11 mouse cellular contexts compared by ENCODE assay signal in genomic region chr6:146500206-146500605, GRCm38 (mm10). TPM values are rescaled to one million over a fixed set of nuclear protein-coding genes. Genes with fewer than 3 reads are reported as not detected.
DNase-seq lines count a peak whose midpoint lies in the region; ATAC-seq lines count a peak whose summit lies in the region.
"Had no signal": no experiment of that assay in that cellular context is flagged by ENCODE, and none has a peak within 500 bp of the region (broad histone marks: within the 10 kb centered on the region; RNA-seq: fewer than 3 reads in every experiment).

No protein-coding gene starts in this region.

- no peaks in the 10 kb centered on the region for H3K36me3 ChIP-seq in kidney, embryonic 14.5 days (ENCODE audit: control insufficient read depth, insufficient read depth, low read length)
- H3K36me3 ChIP-seq in neural tube, embryonic 13.5 days = no peaks in the 10 kb centered on the region
- no peaks in the 10 kb centered on the region for H3K36me3 ChIP-seq in neural tube, embryonic 15.5 days
- H3K36me3 ChIP-seq: midbrain, embryonic 15.5 days had no signal

- no peaks in the 10 kb centered on the region for H3K9me3 ChIP-seq in kidney, embryonic 14.5 days (ENCODE audit: control insufficient read depth, low read length)
- H3K9me3 ChIP-seq in neural tube, embryonic 13.5 days = no peaks in the 10 kb centered on the region
- H3K9me3 ChIP-seq in neural tube, embryonic 15.5 days (replicated peaks) = no peaks in the 10 kb centered on the region
- H3K9me3 ChIP-seq: midbrain, embryonic 15.5 days had no signal

- intact Hi-C loops in left cerebral cortex, postnatal 10 days (cut with DNase I) = loop anchor here (5.0 kb wide), 1 partner anchor 88 kb away; no protein-coding TSS in a partner anchor

- no peak overlapping the region for H3K9ac ChIP-seq in kidney, embryonic 14.5 days (ENCODE audit: low read depth, low read length)
- no peak overlapping the region for H3K9ac ChIP-seq in neural tube, embryonic 13.5 days
- H3K9ac ChIP-seq in neural tube, embryonic 15.5 days (replicated peaks) = no peak overlapping the region
- H3K9ac ChIP-seq: midbrain, embryonic 15.5 days had no signal

- no peak overlapping the region for H3K27ac ChIP-seq in kidney, embryonic 14.5 days (ENCODE audit: low read depth, low read length)
- no peak overlapping the region for H3K27ac ChIP-seq in neural tube, embryonic 13.5 days (replicated peaks)
- H3K27ac ChIP-seq in neural tube, embryonic 15.5 days (replicated peaks) = no peak overlapping the region
- H3K27ac ChIP-seq: midbrain, embryonic 15.5 days had no signal

- peak; percentile 55 for DNase-seq in kidney, adult 11 months
- DNase-seq in neural tube, embryonic 10.5 days (ENCODE audit: extremely low spot score, low spot score) = no peak
- peak; percentile 58 for DNase-seq in kidney, adult 9 months
- no peak for DNase-seq in left cerebral cortex, postnatal 10 days (ENCODE audit: extremely low spot score in 1 of 2, low spot score in 2 of 2)
- DNase-seq: gastrocnemius, postnatal 10 days; right cerebral cortex, postnatal 4 days had no signal

- 79% methylated on average over 6 of the region's 6 CpGs for WGBS in kidney, embryonic 14.5 days
- WGBS in neural tube, embryonic 13.5 days = 75% methylated on average over 6 of the region's 6 CpGs
- WGBS in neural tube, embryonic 15.5 days = 70% methylated on average over 6 of the region's 6 CpGs

- no peak overlapping the region for H3K4me3 ChIP-seq in kidney, embryonic 14.5 days (ENCODE audit: low read length)
- H3K4me3 ChIP-seq in neural tube, embryonic 13.5 days = no peak overlapping the region
- H3K4me3 ChIP-seq in neural tube, embryonic 15.5 days (replicated peaks) = no peak overlapping the region
- H3K4me3 ChIP-seq: midbrain, embryonic 15.5 days had no signal

- H3K27me3 ChIP-seq in kidney, embryonic 14.5 days (ENCODE audit: control insufficient read depth, insufficient read depth, low read length) = no peaks in the 10 kb centered on the region
- peaks cover 33% of the 10 kb centered on the region for H3K27me3 ChIP-seq in neural tube, embryonic 13.5 days
- peaks cover 27% of the 10 kb centered on the region for H3K27me3 ChIP-seq in neural tube, embryonic 15.5 days (replicated peaks)

- 0 out of 2 replicates have a peak, but pooled peaks cover 5% of the 10 kb centered on the region for H3K4me1 ChIP-seq in kidney, embryonic 14.5 days (ENCODE audit: control insufficient read depth, insufficient read depth, low read length)
- peaks cover 23% of the 10 kb centered on the region for H3K4me1 ChIP-seq in neural tube, embryonic 13.5 days (replicated peaks)
- peaks cover 19% of the 10 kb centered on the region for H3K4me1 ChIP-seq in neural tube, embryonic 15.5 days

- no peak overlapping the region for H3K4me2 ChIP-seq in kidney, embryonic 14.5 days (replicated peaks; ENCODE audit: low read depth, low read length)
- H3K4me2 ChIP-seq in neural tube, embryonic 13.5 days = peak overlapping the region; percentile 99; the same call in 1 of the 2 replicates
- H3K4me2 ChIP-seq in neural tube, embryonic 15.5 days = peak overlapping the region; percentile 100

- no peak for ATAC-seq in kidney, embryonic 14.5 days (ENCODE audit: low FRiP score, low TSS enrichment)
- no peak for ATAC-seq in neural tube, embryonic 13.5 days (ENCODE audit: low read depth)
- ATAC-seq in neural tube, embryonic 15.5 days (ENCODE audit: low FRiP score) = no peak
- ATAC-seq: hindbrain, embryonic 16.5 days; midbrain, embryonic 15.5 days had no signal

RNA-seq across cellular contexts. Expression of gene Itpr2, which starts 1.8 kb away (rescaled TPM):
- polyA plus RNA-seq in kidney, embryonic 14.5 days (2014; fragmentation: Nextera tagmentation; extraction: Ambion mirVana) = 11.0 and 12.7 TPM in 2 replicates
- 5.5 and 9.6 TPM in 2 replicates for polyA plus RNA-seq in neural tube, embryonic 13.5 days (2015; fragmentation: Nextera tagmentation; extraction: Ambion mirVana)
- polyA plus RNA-seq in neural tube, embryonic 15.5 days (2015; fragmentation: Nextera tagmentation; extraction: Ambion mirVana) = 9.0 and 13.2 TPM in 2 replicates
- total RNA-seq in left cerebral cortex, postnatal 10 days (2021) = 10 to 100 TPM; 17.0 to 19.3 TPM

Comparison
In these comparisons a context has a peak if more than half of its experiments do, and no peak if none do; other contexts are left out.
1. DNase-seq: peak in kidney, adult 11 months (single experiment) and kidney, adult 9 months (single experiment); none in neural tube, embryonic 10.5 days (single experiment) and left cerebral cortex, postnatal 10 days (0 of 2).